Mouse (Mus musculus) liver, adult (tissue): ENCODE measurements around the gene Ifngr2.

Source experiments
- GATA4 ChIP-seq: IDR thresholded peaks from 2 replicates; pipeline ENCODE4 v1.6.1; 2014; ENCODE audit warnings: mild to moderate bottlenecking, low read length; ENCODE audit not compliant: insufficient replicate concordance

Ifngr2 gene

DNA sequence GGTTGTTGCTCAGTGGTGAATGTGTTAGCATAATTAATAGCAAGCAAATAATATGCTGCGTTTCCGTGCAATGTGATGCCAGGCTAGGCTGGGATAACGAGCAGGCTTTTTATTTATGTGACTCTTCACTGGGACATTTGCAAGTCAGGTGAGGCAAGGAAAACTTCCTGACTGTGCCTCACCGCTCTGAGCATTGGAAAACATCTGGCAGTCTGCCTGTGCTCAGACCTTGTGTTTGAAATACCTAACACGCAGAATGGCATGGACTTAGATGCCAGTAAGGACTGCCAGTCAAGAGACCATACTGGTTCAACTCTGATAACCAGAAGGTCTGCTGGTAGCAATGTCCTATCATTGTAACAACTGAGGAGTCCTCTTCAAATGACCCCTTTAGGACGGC, 58.3 kb downstream of the Ifngr2 start:
- TF ChIP-seq GATA4, result no peak

- no peak for TF ChIP-seq GATA4
Observed at GRCm38 (mm10) chr16:91606958-91607357, 60.1 kb downstream of the Ifngr2 start.

GRCm38 (mm10) chr16:91609501-91610245, 62.8 kb downstream of the Ifngr2 start:
- TF ChIP-seq GATA4, result no peak

GRCm38 (mm10) chr16:91611248-91611647, 64.4 kb downstream of the Ifngr2 start:
- TF ChIP-seq GATA4, result no peak

GRCm38 (mm10) chr16:91612525-91612924, 65.7 kb downstream of the Ifngr2 start:
- no peak for TF ChIP-seq GATA4

- no peak for TF ChIP-seq GATA4
Observed at GRCm38 (mm10) chr16:91614552-91614951, 67.7 kb downstream of the Ifngr2 start.
